21 mouse cellular contexts compared by ENCODE assay signal in genomic region chr3:52331709-52332108, GRCm38 (mm10).
DNase-seq lines count a peak whose midpoint lies in the region; ATAC-seq and TF ChIP-seq lines count a peak whose summit lies in the region.
"Had no signal": no experiment of that assay in that cellular context is flagged by ENCODE, and none has a peak within 500 bp of the region (broad histone marks: within the 10 kb centered on the region; RNA-seq: fewer than 3 reads in every experiment).

No protein-coding gene starts in this region.

- H3K36me3 ChIP-seq in forebrain, embryonic 11.5 days (ENCODE audit: control insufficient read depth, insufficient read depth, low read length): no peaks in the 10 kb centered on the region
- H3K36me3 ChIP-seq in forebrain, embryonic 12.5 days (replicated peaks): no peaks in the 10 kb centered on the region
- H3K36me3 ChIP-seq in CH12.LX (replicated peaks in 1 of 2; ENCODE audit: control insufficient read depth in 1 of 2, insufficient read depth in 1 of 2, low read length in 1 of 2): peaks cover 0 to 7% of the 10 kb centered on the region in 2 experiments
- H3K36me3 ChIP-seq: embryonic facial prominence, embryonic 12.5 days; heart, embryonic 15.5 days; hindbrain, embryonic 15.5 days had no signal

- no peak for TF ChIP-seq EP300 in CH12.LX (IDR thresholded peaks at IDR 0.05; ENCODE audit: low read length)

- no peak overlapping the region for H3K27ac ChIP-seq in forebrain, embryonic 11.5 days (ENCODE audit: low read depth, low read length)
- no peak overlapping the region for H3K27ac ChIP-seq in forebrain, embryonic 12.5 days
- H3K27ac ChIP-seq in CH12.LX (ENCODE audit: insufficient read depth, low read depth): no peak overlapping the region
- H3K27ac ChIP-seq: embryonic facial prominence, embryonic 12.5 days; heart, adult 2 months; heart, embryonic 15.5 days; hindbrain, embryonic 15.5 days had no signal

- H3K4me2 ChIP-seq in forebrain, embryonic 11.5 days (ENCODE audit: low read depth, low read length, severe bottlenecking): no peak overlapping the region
- no peak overlapping the region for H3K4me2 ChIP-seq in forebrain, embryonic 12.5 days
- H3K4me2 ChIP-seq in CH12.LX (ENCODE audit: insufficient read depth, low read depth, poor library complexity, severe bottlenecking): no peak overlapping the region
- H3K4me2 ChIP-seq: embryonic facial prominence, embryonic 12.5 days; heart, embryonic 11.5 days; heart, embryonic 15.5 days; hindbrain, embryonic 15.5 days had no signal

- TF ChIP-seq RAD21 in CH12.LX (IDR thresholded peaks at IDR 0.05; ENCODE audit: low read depth, low read length): no peak

- no peaks in the 10 kb centered on the region for H3K27me3 ChIP-seq in forebrain, embryonic 11.5 days (ENCODE audit: control insufficient read depth, insufficient read depth, low read length)
- H3K27me3 ChIP-seq in forebrain, embryonic 12.5 days: no peaks in the 10 kb centered on the region
- H3K27me3 ChIP-seq in CH12.LX (replicated peaks): no peaks in the 10 kb centered on the region
- H3K27me3 ChIP-seq: embryonic facial prominence, embryonic 12.5 days; heart, embryonic 15.5 days; hindbrain, embryonic 15.5 days had no signal

- ATAC-seq in forebrain, embryonic 11.5 days (replicated peaks; ENCODE audit: low FRiP score): no peak
- ATAC-seq in forebrain, embryonic 12.5 days (ENCODE audit: low FRiP score): no peak
- peak; percentile 65 for ATAC-seq in megakaryocyte progenitor cell, adult 5-6 weeks (replicated peaks; ENCODE audit: poor library complexity)
- ATAC-seq: activated CD4-positive, CD25-positive, alpha-beta regulatory T cell, adult 4 months; forebrain, embryonic 14.5 days; intestine, postnatal 0 days had no signal

- peaks cover 2% of the 10 kb centered on the region; the same call in 1 of the 2 replicates for H3K79me2 ChIP-seq in CH12.LX (replicated peaks; ENCODE audit: control insufficient read depth, extremely low read depth, insufficient read depth, poor library complexity, severe bottlenecking)

- DNase-seq in forebrain, embryonic 11.5 days (ENCODE audit: low spot score): peak; percentile 2
- DNase-seq in CH12.LX (ENCODE audit: extremely low read depth): peak; percentile 24
- DNase-seq in ovary, postnatal 36 days (ENCODE audit: low spot score): no peak
- no peak for DNase-seq in layer of hippocampus, adult 18-20 months (ENCODE audit: low spot score in 2 of 2)
- no peak for DNase-seq in adrenal gland, postnatal 36 days
- DNase-seq: adrenal gland, postnatal 14 days; cerebellum, adult 18-20 months; cerebellum, adult 9-11 months; cerebellum, postnatal 36 days; embryo, embryonic 11 days; gastrocnemius, postnatal 10 days; heart, adult 2 months had no signal

- WGBS in forebrain, embryonic 11.5 days: 81% methylated on average over 1 of the region's 1 CpGs
- 91% methylated on average over 1 of the region's 1 CpGs for WGBS in forebrain, embryonic 12.5 days

- no peaks in the 10 kb centered on the region for H3K4me1 ChIP-seq in forebrain, embryonic 11.5 days (replicated peaks; ENCODE audit: control insufficient read depth, insufficient read depth, low read length)
- H3K4me1 ChIP-seq in forebrain, embryonic 12.5 days: no peaks in the 10 kb centered on the region
- peaks cover 3 to 60% of the 10 kb centered on the region in 2 experiments for H3K4me1 ChIP-seq in CH12.LX (ENCODE audit: control insufficient read depth in 1 of 2, insufficient read depth in 2 of 2)
- H3K4me1 ChIP-seq: embryonic facial prominence, embryonic 12.5 days; hindbrain, embryonic 15.5 days had no signal

- in situ Hi-C loops in CH12.LX (cut with MboI; ENCODE audit: low pct_ligation_motif_present, low pct_unique_long_range_greater_than_20kb, low sequenced_read_pairs): no loop called here

- H3K4me3 ChIP-seq in forebrain, embryonic 11.5 days (ENCODE audit: low read depth, low read length): no peak overlapping the region
- H3K4me3 ChIP-seq in forebrain, embryonic 12.5 days (replicated peaks): no peak overlapping the region
- no peak overlapping the region for H3K4me3 ChIP-seq in CH12.LX (replicated peaks in 1 of 3; ENCODE audit: low read depth in 2 of 3, low read length in 2 of 3, poor library complexity in 1 of 3)
- H3K4me3 ChIP-seq: embryonic facial prominence, embryonic 12.5 days; heart, adult 2 months; heart, embryonic 15.5 days; hindbrain, embryonic 15.5 days had no signal

- no peak overlapping the region for H3K9ac ChIP-seq in forebrain, embryonic 11.5 days (ENCODE audit: low read length)
- no peak overlapping the region for H3K9ac ChIP-seq in forebrain, embryonic 12.5 days
- H3K9ac ChIP-seq in CH12.LX (ENCODE audit: insufficient read depth, low read depth): no peak overlapping the region
- H3K9ac ChIP-seq: embryonic facial prominence, embryonic 12.5 days; heart, embryonic 15.5 days; hindbrain, embryonic 15.5 days had no signal

- dilution Hi-C loops in CH12.LX (cut with MboI; ENCODE audit: extremely low pct_ligation_motif_present, extremely low pct_unique_long_range_greater_than_20kb, low sequenced_read_pairs): no loop called here

- TF ChIP-seq CTCF in CH12.LX (conservative IDR thresholded peaks at IDR 0.05 in 1 of 2, IDR thresholded peaks at IDR 0.05 in 1 of 2; ENCODE audit: low read depth in 2 of 2, low read length in 2 of 2): no peak

- no peaks in the 10 kb centered on the region for H3K9me3 ChIP-seq in forebrain, embryonic 11.5 days (ENCODE audit: control insufficient read depth, low read length)
- H3K9me3 ChIP-seq in forebrain, embryonic 12.5 days: no peaks in the 10 kb centered on the region
- H3K9me3 ChIP-seq in CH12.LX (replicated peaks; ENCODE audit: low read length): no peaks in the 10 kb centered on the region
- H3K9me3 ChIP-seq: embryonic facial prominence, embryonic 12.5 days; heart, embryonic 15.5 days; hindbrain, embryonic 15.5 days had no signal

- TF ChIP-seq POLR2A in CH12.LX (IDR thresholded peaks at IDR 0.05; ENCODE audit: low read depth, low read length): no peak

TF ChIP-seq in CH12.LX, 34 proteins besides CTCF, POLR2A, EP300 and RAD21:
- no peak for TF ChIP-seq USF2 (conservative IDR thresholded peaks at IDR 0.05; ENCODE audit: low read depth, low read length)
- TF ChIP-seq ETS1 (conservative IDR thresholded peaks at IDR 0.05; ENCODE audit: low read depth, low read length): peak; percentile 79
- TF ChIP-seq TCF12 (IDR thresholded peaks at IDR 0.05; ENCODE audit: low read depth, low read length): peak; percentile 22; the same call in 1 of the 2 replicates

Comparison
In these comparisons a context has a peak if more than half of its experiments do, and no peak if none do; other contexts are left out.
1. DNase-seq: peak in forebrain, embryonic 11.5 days (single experiment) and CH12.LX (single experiment); none in ovary, postnatal 36 days (single experiment), layer of hippocampus, adult 18-20 months (0 of 2) and adrenal gland, postnatal 36 days (0 of 2).